Mouse (Mus musculus) left cerebral cortex, adult 6 months (tissue): ENCODE results near the gene Zfp746. TPM values are rescaled to one million over a fixed set of nuclear protein-coding genes. Genes with fewer than 3 reads are reported as not detected.

Source experiments
- long read RNA-seq, 2 experiments: library from polyadenylated mRNA; unstranded; transcript quantifications; one replicate each; pipeline ENCODE4 v2.0.0; 2019 to 2020
- polyA plus RNA-seq: library from polyadenylated mRNA; unstranded; fragments of <200 nt; fragmentation: Nextera tagmentation; gene quantifications from 2 replicates; pipeline ENCODE4 v1.2.3, GENCODE M21; 2021

The Zfp746 gene
- 3.2 and 3.9 TPM in 2 replicates for polyA plus RNA-seq
- long read RNA-seq, experiment 1, partial matches to known transcripts: 2 of 13 reads
- long read RNA-seq, experiment 1, other reads (novel, unspliced or antisense): 10 of 13 reads
- long read RNA-seq, experiment 2, partial matches to known transcripts: 3 of 3 reads
- long read RNA-seq, experiment 2, other reads (novel, unspliced or antisense): 0 of 3 reads

DNA sequence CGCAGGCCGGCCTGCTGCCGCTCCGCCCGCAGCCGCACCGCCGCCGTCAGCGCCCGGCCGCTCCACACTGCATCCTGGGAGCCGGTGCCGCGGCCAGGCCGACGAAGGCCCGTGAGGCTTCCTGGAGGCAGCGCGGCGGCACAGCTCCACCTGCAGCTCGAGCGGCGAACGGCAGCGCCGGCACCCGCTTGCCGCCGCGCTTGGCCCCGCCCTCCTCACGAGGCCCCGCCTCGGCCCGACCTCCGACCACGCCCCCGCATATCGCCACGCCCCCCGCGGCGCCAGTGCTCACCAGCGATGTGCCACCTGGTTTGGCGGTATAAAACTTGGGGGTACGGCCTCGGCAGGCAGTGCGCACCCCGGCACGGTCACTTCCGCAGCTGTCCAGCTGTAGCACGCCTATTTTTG is at the start of gene Zfp746:
Gene Zfp746 (minus strand): TSS at position 123 of the 408 bp plus-strand sequence.

GRCm38 (mm10) chr6:48048426-48049272 is 37.7 kb downstream of the Zfp746 start, which contains the start of gene Zfp777:
Gene Zfp777 (minus strand): TSS chr6:48048911.

Other genes starting within 250 kb of the Zfp746 start
- gene Zfp282, start 209.4 kb downstream of the Zfp746 start, polyA plus RNA-seq: 1.3 and 2.9 TPM in 2 replicates
- 6.5 and 8.0 TPM in 2 replicates for gene Zfp212, start 166.1 kb downstream of the Zfp746 start, polyA plus RNA-seq
- 9.5 and 11.7 TPM in 2 replicates for gene Zfp956, start 133.2 kb downstream of the Zfp746 start, polyA plus RNA-seq
- gene Zfp777, start 37.7 kb downstream of the Zfp746 start, polyA plus RNA-seq: 10.9 and 14.7 TPM in 2 replicates